Mouse (Mus musculus): ENCODE data around the gene Txndc8. TPM values are rescaled to one million over a fixed set of nuclear protein-coding genes. Genes with fewer than 3 reads are reported as not detected.

Txndc8 gene
- polyA plus RNA-seq, 1 experiment from 2014 or later: not detected

DNA sequence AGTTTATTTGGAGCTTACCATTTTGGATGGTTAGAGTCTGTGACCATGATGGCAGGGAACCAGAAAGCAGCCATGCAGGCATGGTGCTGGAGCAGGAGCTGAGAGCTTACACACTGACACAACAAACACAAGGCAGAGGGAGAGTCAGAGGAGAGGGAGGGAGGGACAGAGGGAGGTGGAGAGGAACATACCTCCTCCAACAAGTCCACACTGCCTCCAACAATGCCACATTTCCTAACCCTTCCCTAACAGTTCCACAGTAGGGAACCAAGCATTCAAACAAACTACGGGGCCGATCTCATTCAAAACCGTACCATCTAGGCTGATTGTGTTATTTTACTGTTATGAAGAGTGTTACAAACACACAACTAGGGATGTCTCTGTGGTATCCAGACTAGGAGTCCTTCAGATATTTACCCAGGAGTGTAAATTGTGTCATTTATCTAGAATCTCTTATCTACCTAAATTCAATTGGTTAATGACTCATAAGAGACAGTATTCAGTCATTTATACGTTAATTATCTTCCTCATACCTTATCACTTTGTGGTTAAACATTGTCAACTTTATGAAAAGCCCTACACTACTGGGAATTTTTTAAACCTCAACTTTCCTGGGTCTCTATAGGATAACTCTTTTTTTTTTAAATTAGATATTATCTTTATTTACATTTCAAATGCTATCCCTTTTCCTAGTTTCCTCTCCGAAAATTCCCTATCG is 34.4 kb downstream of the Txndc8 start:
- no peaks in the 10 kb centered on the region for H3K4me1 ChIP-seq
- H3K9me3 ChIP-seq (replicated peaks): no peaks in the 10 kb centered on the region
- no peak overlapping the region for H3K27ac ChIP-seq (replicated peaks)
- H3K27me3 ChIP-seq (ENCODE audit: low read depth, poor library complexity, severe bottlenecking): no peaks in the 10 kb centered on the region
- DNase-seq (ENCODE audit: low spot score): no peak
- H3K4me3 ChIP-seq: no peak overlapping the region
- H3K36me3 ChIP-seq: no peaks in the 10 kb centered on the region
- WGBS: 85% methylated on average over 6 of the region's 6 CpGs

DNA sequence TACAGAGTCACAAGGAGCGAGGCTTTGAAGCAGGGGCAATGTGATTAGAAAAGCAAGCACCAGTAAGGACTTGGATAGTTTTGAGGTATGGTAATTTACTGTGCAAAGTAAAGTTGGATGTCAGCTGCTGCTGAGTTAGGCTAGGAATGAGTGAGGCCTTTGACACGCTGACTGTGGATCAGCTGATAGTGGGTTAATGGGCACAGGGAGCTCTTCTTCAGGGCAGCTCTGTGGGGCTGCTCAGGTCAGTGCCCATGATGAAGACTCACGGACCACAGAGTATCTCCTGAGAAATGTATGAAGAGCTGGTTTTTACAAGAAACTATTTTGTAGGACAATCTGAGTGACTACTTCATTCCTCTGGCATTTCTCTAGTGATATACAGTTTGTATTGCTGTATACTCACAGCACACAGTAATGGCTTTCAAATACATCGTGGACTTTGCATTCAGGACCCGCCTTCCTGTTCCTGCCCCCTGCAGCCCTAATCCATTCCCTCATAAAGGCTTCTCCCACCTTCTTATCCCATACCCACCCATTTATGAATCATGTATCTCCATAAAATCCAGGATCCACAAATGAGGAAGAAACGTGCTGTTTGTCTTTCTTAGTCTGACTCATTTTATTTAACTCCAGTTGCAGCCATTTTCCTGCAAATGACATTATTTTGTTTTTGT is 35.2 kb downstream of the Txndc8 start:
- 78% methylated on average over 6 of the region's 6 CpGs for WGBS
- Histone ChIP-seq H3K36me3 (no peaks in the 10 kb centered on the region), H3K27ac (replicated peaks) (no peak overlapping the region), H3K27me3 (ENCODE audit: low read depth, poor library complexity, severe bottlenecking) (no peaks in the 10 kb centered on the region), H3K4me1 (no peaks in the 10 kb centered on the region), H3K4me3 (no peak overlapping the region), H3K9me3 (replicated peaks) (no peaks in the 10 kb centered on the region)
- no peak for DNase-seq (ENCODE audit: low spot score)

DNA sequence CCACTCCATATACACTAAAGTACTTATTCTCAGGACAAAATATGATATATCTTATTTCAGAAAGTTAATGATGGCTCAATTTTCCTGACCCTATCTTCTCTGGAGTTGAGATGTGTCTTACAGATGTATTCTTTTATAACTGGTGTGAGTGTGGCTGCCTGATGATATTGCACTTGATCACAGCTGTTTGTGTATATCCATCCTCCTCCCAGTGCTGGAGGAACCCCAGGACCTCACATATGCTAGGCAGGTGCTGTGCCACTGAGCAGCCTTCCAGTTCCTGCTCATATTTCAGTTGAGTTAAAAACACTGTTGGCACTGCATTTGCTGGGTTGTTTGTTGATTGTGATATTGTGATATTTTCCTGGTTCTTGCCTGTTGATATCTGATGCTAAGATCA is 38.6 kb downstream of the Txndc8 start:
- Histone ChIP-seq H3K27me3 (ENCODE audit: low read depth, poor library complexity, severe bottlenecking) (no peaks in the 10 kb centered on the region), H3K9me3 (replicated peaks) (no peaks in the 10 kb centered on the region), H3K4me3 (no peak overlapping the region), H3K4me1 (no peaks in the 10 kb centered on the region), H3K36me3 (no peaks in the 10 kb centered on the region), H3K27ac (replicated peaks) (no peak overlapping the region)
- DNase-seq (ENCODE audit: low spot score): no peak

DNA sequence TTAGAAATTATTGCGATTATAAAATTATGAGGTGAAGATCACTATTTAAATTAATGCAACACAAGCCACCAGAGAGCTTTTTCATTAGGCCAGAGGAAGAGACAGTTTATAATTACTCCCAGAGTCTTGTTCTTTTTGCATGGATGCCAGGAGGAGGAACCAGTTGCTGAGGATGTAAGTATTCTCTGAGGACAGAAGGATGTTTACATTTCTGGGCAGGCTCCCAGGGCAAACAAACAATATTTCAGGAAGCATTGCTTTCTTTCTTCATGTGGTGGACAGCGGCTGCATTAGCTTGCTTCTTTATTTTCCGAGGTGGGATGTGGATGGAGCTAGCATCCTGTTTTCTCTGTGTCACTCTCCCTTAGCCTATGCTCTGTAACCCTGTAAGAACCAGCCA is 41.7 kb downstream of the Txndc8 start:
- no peak overlapping the region for H3K27ac ChIP-seq (replicated peaks)
- no peaks in the 10 kb centered on the region for H3K36me3 ChIP-seq
- H3K4me1 ChIP-seq: no peaks in the 10 kb centered on the region
- no peaks in the 10 kb centered on the region for H3K9me3 ChIP-seq (replicated peaks)
- H3K27me3 ChIP-seq (ENCODE audit: low read depth, poor library complexity, severe bottlenecking): no peaks in the 10 kb centered on the region
- no peak for DNase-seq (ENCODE audit: low spot score)
- WGBS: 79% methylated on average over 3 of the region's 3 CpGs
- no peak overlapping the region for H3K4me3 ChIP-seq

DNA sequence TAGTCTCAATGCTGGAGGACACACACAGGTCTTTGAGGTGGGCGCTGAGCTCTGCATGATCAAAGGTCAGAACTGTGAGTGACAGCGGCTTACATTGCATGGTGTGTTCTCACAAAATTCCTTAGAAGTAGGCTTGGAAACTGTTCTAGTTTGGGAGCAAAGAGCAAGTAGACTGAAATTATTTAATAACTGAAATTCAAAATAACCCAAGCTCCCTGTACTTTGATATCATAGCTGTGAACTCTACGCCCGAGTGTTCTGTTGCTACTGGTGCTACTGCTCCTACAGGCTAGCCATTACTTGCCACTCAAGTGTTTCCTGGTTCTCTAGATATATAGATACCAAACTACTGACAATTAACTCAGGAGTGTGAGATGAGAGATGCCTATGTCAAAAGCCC is 43.4 kb downstream of the Txndc8 start:
- no peak overlapping the region for H3K4me3 ChIP-seq

DNA sequence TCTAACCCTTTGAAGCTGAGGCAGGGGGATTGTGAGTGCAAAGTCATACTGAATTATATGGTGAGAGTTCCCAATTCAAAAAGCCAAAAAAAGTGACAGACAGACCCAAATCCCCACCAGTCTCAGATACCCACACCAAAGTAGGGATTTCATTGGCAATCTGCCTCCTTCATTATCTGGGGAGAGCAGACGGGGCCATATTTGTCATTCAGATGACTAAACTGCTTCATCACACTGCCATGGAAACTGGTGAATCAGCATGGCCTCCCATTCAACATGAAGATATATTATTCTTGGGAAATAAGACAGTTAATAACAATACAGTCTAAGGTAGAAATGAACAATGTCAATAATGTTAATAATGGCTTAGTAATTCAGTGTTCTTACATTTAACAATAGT is 44.8 kb downstream of the Txndc8 start:
- DNase-seq (ENCODE audit: low spot score): no peak
- H3K4me1 ChIP-seq: no peaks in the 10 kb centered on the region
- 39% methylated on average over 1 of the region's 1 CpGs for WGBS
- H3K27ac ChIP-seq (replicated peaks): no peak overlapping the region
- no peaks in the 10 kb centered on the region for H3K36me3 ChIP-seq
- H3K27me3 ChIP-seq (ENCODE audit: low read depth, poor library complexity, severe bottlenecking): no peaks in the 10 kb centered on the region
- H3K9me3 ChIP-seq (replicated peaks): no peaks in the 10 kb centered on the region
- H3K4me3 ChIP-seq: no peak overlapping the region

More for the DNA sequence above, 43.4 kb downstream of the Txndc8 start:
- no peaks in the 10 kb centered on the region for H3K36me3 ChIP-seq
- H3K9me3 ChIP-seq (replicated peaks): no peaks in the 10 kb centered on the region
- H3K27ac ChIP-seq (replicated peaks): no peak overlapping the region
- H3K27me3 ChIP-seq (ENCODE audit: low read depth, poor library complexity, severe bottlenecking): no peaks in the 10 kb centered on the region
- no peaks in the 10 kb centered on the region for H3K4me1 ChIP-seq
- 94% methylated on average over 4 of the region's 4 CpGs for WGBS
- DNase-seq (ENCODE audit: low spot score): no peak

DNA sequence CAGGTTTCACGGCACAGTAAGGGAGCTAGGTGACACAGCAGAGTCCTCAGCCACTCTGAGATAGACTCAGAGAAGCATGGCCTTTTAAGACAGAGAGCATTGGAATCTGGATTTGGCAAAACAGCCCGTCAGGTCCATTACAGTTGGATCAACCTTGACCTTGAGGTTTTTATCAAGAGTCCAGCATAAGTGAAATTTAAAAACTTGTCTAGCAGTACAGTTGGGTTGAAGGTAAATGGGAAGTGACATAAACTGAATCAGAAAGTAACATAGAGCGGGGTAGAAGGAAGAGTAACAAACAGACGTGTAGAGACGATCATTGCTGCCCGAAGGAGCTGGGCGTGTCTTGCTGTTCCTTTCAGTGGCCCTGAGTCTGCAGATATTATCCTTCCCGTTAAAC is 49.9 kb downstream of the Txndc8 start:
- H3K4me1 ChIP-seq: peaks cover 29% of the 10 kb centered on the region
- no peak for DNase-seq (ENCODE audit: low spot score)
- no peak overlapping the region for H3K27ac ChIP-seq (replicated peaks)
- H3K4me3 ChIP-seq: no peak overlapping the region
- peaks cover 7% of the 10 kb centered on the region; the same call in 1 of the 2 replicates for H3K36me3 ChIP-seq
- WGBS: 90% methylated on average over 8 of the region's 8 CpGs
- H3K9me3 ChIP-seq (replicated peaks): no peaks in the 10 kb centered on the region
- H3K27me3 ChIP-seq (ENCODE audit: low read depth, poor library complexity, severe bottlenecking): peaks cover 12% of the 10 kb centered on the region

DNA sequence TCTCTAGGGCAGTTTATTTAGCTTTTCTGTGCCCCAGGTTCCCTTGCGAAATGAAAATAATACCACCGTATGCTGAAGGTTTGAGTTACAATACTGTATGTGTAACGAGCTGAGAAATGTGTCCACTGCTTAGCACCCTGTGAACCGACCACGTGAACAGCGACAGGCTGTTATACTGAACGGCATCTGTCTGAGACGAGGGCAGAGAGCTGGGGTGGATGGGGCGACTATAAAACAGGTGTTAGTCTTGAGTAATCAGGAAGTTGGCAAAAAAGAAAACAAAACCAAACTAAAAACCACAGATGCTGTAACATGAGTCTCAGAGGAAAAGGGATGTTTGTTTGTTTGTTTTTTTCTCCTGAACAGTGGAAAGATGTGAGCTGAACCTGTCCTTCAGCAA is 50.8 kb downstream of the Txndc8 start:
- Histone ChIP-seq H3K4me1 (peaks cover 33% of the 10 kb centered on the region), H3K27ac (replicated peaks) (no peak overlapping the region), H3K4me3 (no peak overlapping the region), H3K9me3 (replicated peaks) (no peaks in the 10 kb centered on the region), H3K36me3 (peaks cover 17% of the 10 kb centered on the region), H3K27me3 (ENCODE audit: low read depth, poor library complexity, severe bottlenecking) (peaks cover 12% of the 10 kb centered on the region)
- DNase-seq (ENCODE audit: low spot score): no peak
- WGBS: 82% methylated on average over 9 of the region's 9 CpGs

DNA sequence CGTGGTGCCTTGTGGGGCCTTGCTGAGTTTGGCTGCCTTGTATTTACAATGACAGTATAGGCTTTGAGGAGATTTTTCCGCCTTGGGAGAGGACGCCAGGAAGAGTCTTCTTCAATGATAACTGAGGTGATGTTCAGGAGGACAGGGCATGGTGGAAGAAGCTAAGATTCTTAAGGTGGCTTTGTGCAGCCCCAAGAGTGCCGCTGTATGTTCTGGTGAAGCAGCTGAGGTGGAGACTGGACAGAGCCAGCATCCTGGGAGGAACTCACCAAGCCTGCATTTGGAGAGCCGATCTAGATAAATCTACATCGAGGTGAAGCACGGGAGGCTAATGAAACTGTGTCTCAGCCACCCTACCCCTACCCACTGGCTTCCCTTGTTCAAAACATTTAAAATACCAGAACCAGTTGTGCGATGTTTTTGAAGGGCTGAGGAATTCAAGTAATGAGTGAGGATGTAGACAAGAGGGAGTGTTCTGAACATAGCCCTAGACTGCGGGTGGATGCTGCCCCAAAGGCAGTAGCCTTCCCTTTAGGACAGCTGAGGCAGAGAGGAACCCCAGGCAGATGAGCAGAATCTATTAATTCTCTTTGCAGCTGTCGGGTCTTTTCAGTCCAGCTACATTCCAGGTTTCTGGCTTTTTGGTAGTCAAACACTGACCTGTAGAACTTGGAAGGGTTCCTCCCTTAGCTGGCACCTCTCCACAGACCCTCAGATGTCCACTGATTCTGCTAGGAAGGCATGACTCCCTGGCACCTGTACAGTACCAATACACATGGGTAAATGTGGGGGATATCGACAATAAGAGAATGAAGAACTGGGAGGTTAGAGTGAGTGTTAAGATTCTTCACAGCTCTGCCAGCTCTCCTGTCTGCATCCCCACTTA is 51.5 kb downstream of the Txndc8 start:
- Histone ChIP-seq H3K27ac (replicated peaks) (peak overlapping the region; percentile 95), H3K27me3 (ENCODE audit: low read depth, poor library complexity, severe bottlenecking) (peaks cover 12% of the 10 kb centered on the region), H3K4me3 (peak overlapping the region; percentile 77), H3K36me3 (peaks cover 23% of the 10 kb centered on the region), H3K4me1 (peaks cover 33% of the 10 kb centered on the region), H3K9me3 (replicated peaks) (no peaks in the 10 kb centered on the region)
- no peak for DNase-seq (ENCODE audit: low spot score)
- 55% methylated on average over 11 of the region's 11 CpGs for WGBS

DNA sequence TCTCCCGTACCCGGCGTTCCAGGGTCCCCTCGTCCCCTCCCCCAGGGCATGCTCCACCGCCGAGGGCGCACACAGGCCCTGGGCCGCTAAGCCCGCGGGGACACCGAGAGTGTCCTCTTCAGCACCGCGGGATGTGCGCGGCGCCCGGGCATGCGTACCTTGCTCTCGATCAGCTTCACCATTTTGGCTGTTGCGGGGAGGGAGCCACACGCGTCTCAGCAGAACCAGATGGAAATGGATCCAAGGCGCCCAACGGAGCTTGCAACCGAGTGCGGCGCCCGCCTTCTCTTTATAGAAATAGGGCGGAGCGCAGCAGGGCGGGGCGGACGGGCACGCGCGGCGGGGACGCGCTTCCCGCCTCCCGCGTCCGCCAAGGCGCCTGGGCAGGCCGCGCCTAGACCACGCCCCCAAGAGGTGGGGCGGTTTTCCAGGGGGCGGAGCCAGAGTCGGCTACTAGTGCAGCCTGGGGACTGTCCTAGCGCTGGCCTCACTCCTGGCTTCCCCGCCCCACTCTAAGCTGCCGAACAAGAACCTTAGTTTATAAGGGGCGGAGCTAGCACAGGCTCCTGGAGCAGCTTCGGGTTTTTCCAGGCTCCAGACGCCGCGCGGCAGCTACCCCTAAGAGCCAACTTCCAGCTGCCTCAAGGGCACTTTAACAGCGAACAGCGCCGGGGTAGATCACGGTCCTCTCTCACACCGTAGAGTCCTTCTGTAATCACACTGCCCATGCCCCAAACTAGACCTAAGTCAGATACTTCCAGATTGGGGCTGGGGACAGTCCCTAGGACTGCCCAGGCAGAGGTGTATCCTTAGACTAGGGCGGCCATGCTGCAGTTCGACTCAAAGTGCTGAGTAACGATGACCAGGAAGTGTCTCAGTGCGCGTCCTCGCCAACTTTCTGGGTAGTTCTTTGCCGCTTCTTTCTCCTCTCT is 52.6 kb downstream of the Txndc8 start, which contains the start of gene Txn1:
Txn1 (minus strand) TSS at position 383 of the 932 bp plus-strand sequence.
- DNase-seq (ENCODE audit: low spot score): peak; percentile 99
- Histone ChIP-seq H3K4me1 (peaks cover 33% of the 10 kb centered on the region), H3K9me3 (replicated peaks) (peaks cover 3% of the 10 kb centered on the region; the same call in 1 of the 2 replicates), H3K36me3 (peaks cover 35% of the 10 kb centered on the region), H3K27ac (replicated peaks) (peak within 1 kb of the TSS; percentile 95), H3K4me3 (peak within 1 kb of the TSS; percentile 77), H3K27me3 (ENCODE audit: low read depth, poor library complexity, severe bottlenecking) (peaks cover 12% of the 10 kb centered on the region)
- under 1% methylated on average over 71 of the region's 71 CpGs for WGBS

DNA sequence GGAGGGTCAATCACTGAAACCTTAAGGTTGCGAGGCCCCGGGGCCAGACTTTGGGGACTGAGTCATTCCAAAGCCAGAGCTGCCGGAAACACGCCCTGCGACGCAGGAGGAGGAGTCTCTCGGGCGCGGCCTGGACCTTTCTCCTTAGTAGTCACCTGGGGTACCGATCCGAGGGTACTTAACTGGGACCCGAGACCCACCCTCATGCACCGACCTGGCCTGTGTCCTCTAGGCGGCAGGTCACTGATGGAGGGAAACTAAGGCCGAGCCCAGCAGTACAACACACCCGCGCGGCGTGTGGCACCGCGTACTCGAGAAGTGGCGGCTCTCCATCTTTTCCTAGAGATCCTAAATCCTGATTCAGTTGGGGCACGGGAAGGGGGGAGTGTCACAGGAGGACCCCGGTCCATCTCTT is 53.4 kb downstream of the Txndc8 start:
- under 1% methylated on average over 25 of the region's 25 CpGs for WGBS
- DNase-seq (ENCODE audit: low spot score): no peak

DNA sequence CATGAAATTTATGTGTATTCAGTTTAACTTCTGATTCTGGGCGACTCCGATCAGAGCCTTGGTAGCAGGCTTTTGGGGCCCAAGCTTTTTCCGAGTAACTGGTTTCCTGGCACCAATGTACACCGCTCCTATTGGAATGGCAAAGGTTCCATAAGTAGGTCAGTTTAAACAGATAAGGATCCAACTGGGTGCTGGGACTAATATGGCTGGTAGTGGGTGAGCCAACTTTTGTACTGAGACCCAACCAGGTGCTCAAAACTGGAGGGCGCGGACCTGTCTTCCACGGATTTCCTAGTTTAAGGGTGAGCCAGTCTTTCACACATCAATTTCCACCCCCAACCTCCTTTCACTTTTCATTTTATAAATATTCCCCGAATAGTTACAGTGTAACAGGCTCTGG is 53.9 kb downstream of the Txndc8 start:
- peak overlapping the region; percentile 95 for H3K27ac ChIP-seq (replicated peaks)
- DNase-seq (ENCODE audit: low spot score): no peak
- H3K4me3 ChIP-seq: peak overlapping the region; percentile 77
- WGBS: 76% methylated on average over 8 of the region's 8 CpGs
- H3K9me3 ChIP-seq (replicated peaks): peaks cover 7% of the 10 kb centered on the region; the same call in 1 of the 2 replicates
- peaks cover 48% of the 10 kb centered on the region for H3K36me3 ChIP-seq
- H3K27me3 ChIP-seq (ENCODE audit: low read depth, poor library complexity, severe bottlenecking): peaks cover 12% of the 10 kb centered on the region
- H3K4me1 ChIP-seq: peaks cover 33% of the 10 kb centered on the region

More for the DNA sequence above, 53.4 kb downstream of the Txndc8 start:
- peaks cover 42% of the 10 kb centered on the region for H3K36me3 ChIP-seq
- peaks cover 7% of the 10 kb centered on the region; the same call in 1 of the 2 replicates for H3K9me3 ChIP-seq (replicated peaks)
- peak overlapping the region; percentile 77 for H3K4me3 ChIP-seq
- H3K4me1 ChIP-seq: peaks cover 33% of the 10 kb centered on the region
- H3K27me3 ChIP-seq (ENCODE audit: low read depth, poor library complexity, severe bottlenecking): peaks cover 12% of the 10 kb centered on the region
- peak overlapping the region; percentile 95 for H3K27ac ChIP-seq (replicated peaks)
